Mouse (Mus musculus) E14TG2a.4 (cell line): ENCODE data around the gene Brip1.

Experiments used
- CTCF ChIP-seq: conservative IDR thresholded peaks from 2 replicates; pipeline ENCODE4 v1.5.1; 2014; ENCODE audit warnings: low read length
- NANOG ChIP-seq: IDR thresholded peaks from 2 replicates; pipeline ENCODE4 v1.6.1; 2014; ENCODE audit warnings: borderline replicate concordance, low read length, mixed read lengths
- POU5F1 ChIP-seq: IDR thresholded peaks from 2 replicates; pipeline ENCODE4 v1.6.1; 2014; ENCODE audit warnings: low read length, borderline replicate concordance

GRCm38 (mm10) chr11:86075371-86075770 lies 125.6 kb downstream of the Brip1 start:
- TF ChIP-seq CTCF (peak; percentile 37), POU5F1 (no peak), NANOG (no peak)
